Mouse (Mus musculus) CH12.LX (cell line): ENCODE data around the gene Ush1g. TPM values are rescaled to one million over a fixed set of nuclear protein-coding genes. Genes with fewer than 3 reads are reported as not detected.

ENCODE experiments used
- DNase-seq: peaks from one replicate; pipeline ENCODE4 v3.0.0-alpha.2; 2013; ENCODE audit errors: extremely low read depth
- H3K27ac ChIP-seq: 2 replicates; pipeline ENCODE4 v1.5.1; 2012; ENCODE audit warnings: low read depth, mild to moderate bottlenecking, control low read depth, moderate library complexity; ENCODE audit not compliant: insufficient read depth
- H3K27me3 ChIP-seq: replicated peaks from 2 replicates; pipeline ENCODE3; 2012; ENCODE audit warnings: inconsistent platforms
- H3K36me3 ChIP-seq, 2 experiments: replicated peaks in 1 of 2; 2 replicates each; pipeline versions ENCODE3 to v1.6.1; 2012; ENCODE audit warnings: inconsistent platforms in 1 of 2, low read length in 1 of 2, mild to moderate bottlenecking in 1 of 2, mixed read lengths in 1 of 2, moderate library complexity in 1 of 2; ENCODE audit not compliant: control insufficient read depth in 1 of 2, insufficient read depth in 1 of 2
- H3K4me1 ChIP-seq, 2 experiments: 2 replicates each; pipeline ENCODE4 v1.6.1; 2012; ENCODE audit warnings: inconsistent platforms in 1 of 2, moderate library complexity in 1 of 2; ENCODE audit not compliant: insufficient read depth in 2 of 2, control insufficient read depth in 1 of 2
- H3K4me2 ChIP-seq: 2 replicates; pipeline ENCODE4 v1.6.1; 2012; ENCODE audit warnings: low read depth, mild to moderate bottlenecking, control low read depth; ENCODE audit not compliant: poor library complexity, insufficient read depth, severe bottlenecking
- H3K4me3 ChIP-seq, 3 experiments: fragments of 150-350 bp in 1 of 3; sonication (generic) in 1 of 3; replicated peaks in 1 of 3; 2 replicates each; pipeline versions ENCODE3 to v1.5.1; 2011 to 2012; ENCODE audit warnings: low read depth in 2 of 3, low read length in 2 of 3, mild to moderate bottlenecking in 2 of 3, moderate library complexity in 2 of 3, control low read depth in 1 of 3, improper control_type of control experiment in 1 of 3, inconsistent platforms in 1 of 3, mixed read lengths in 1 of 3; ENCODE audit not compliant: poor library complexity in 1 of 3
- H3K79me2 ChIP-seq: replicated peaks from 2 replicates; pipeline ENCODE4 v1.6.1; 2012; ENCODE audit warnings: mild to moderate bottlenecking, moderate library complexity; ENCODE audit not compliant: control insufficient read depth, poor library complexity, insufficient read depth, severe bottlenecking; ENCODE audit errors: extremely low read depth
- H3K9ac ChIP-seq: 2 replicates; pipeline ENCODE4 v1.6.1; 2012; ENCODE audit warnings: low read depth, mild to moderate bottlenecking, control low read depth, moderate library complexity; ENCODE audit not compliant: insufficient read depth
- H3K9me3 ChIP-seq: replicated peaks from 2 replicates; pipeline ENCODE3; 2012; ENCODE audit warnings: low read length, inconsistent platforms, mixed read lengths
- BHLHE40 ChIP-seq: IDR thresholded peaks from 2 replicates; pipeline ENCODE4 v1.6.1; 2011; ENCODE audit warnings: mild to moderate bottlenecking, low read depth, low read length, improper control_type of control experiment
- CHD1 ChIP-seq: IDR thresholded peaks from 2 replicates; pipeline ENCODE4 v1.6.1; 2012; ENCODE audit warnings: low read depth, low read length, improper control_type of control experiment, inconsistent platforms
- CHD2 ChIP-seq: IDR thresholded peaks from 2 replicates; pipeline ENCODE4 v1.6.1; 2011; ENCODE audit warnings: low read length, improper control_type of control experiment
- CTCF ChIP-seq, 2 experiments: IDR thresholded peaks in 1 of 2; conservative IDR thresholded peaks in 1 of 2; 2 replicates each; pipeline ENCODE4 v1.5.1; 2011 to 2012; ENCODE audit warnings: low read depth in 2 of 2, low read length in 2 of 2, improper control_type of control experiment in 1 of 2, inconsistent platforms in 1 of 2, mild to moderate bottlenecking in 1 of 2, moderate library complexity in 1 of 2
- E2F4 ChIP-seq: IDR thresholded peaks from 2 replicates; pipeline ENCODE4 v1.6.1; 2011; ENCODE audit warnings: low read depth, low read length, improper control_type of control experiment; ENCODE audit not compliant: insufficient replicate concordance
- EP300 ChIP-seq: IDR thresholded peaks from 2 replicates; pipeline ENCODE4 v1.6.1; 2011; ENCODE audit warnings: low read length, improper control_type of control experiment
- JUND ChIP-seq: conservative IDR thresholded peaks from 2 replicates; pipeline ENCODE4 v1.6.1; 2011; ENCODE audit warnings: low read depth, low read length, improper control_type of control experiment
- MAFK ChIP-seq: IDR thresholded peaks from 2 replicates; pipeline ENCODE4 v1.6.1; 2011; ENCODE audit warnings: low read length, improper control_type of control experiment; ENCODE audit not compliant: insufficient replicate concordance
- MAX ChIP-seq: IDR thresholded peaks from 2 replicates; pipeline ENCODE4 v1.6.1; 2011; ENCODE audit warnings: low read length, improper control_type of control experiment
- MEF2A ChIP-seq: IDR thresholded peaks from 2 replicates; pipeline ENCODE4 v1.6.1; 2014; ENCODE audit warnings: low read depth, mild to moderate bottlenecking, inconsistent platforms, low read length, improper control_type of control experiment, borderline replicate concordance
- MXI1 ChIP-seq: IDR thresholded peaks from 2 replicates; pipeline ENCODE4 v1.6.1; 2011; ENCODE audit warnings: mild to moderate bottlenecking, low read depth, low read length, improper control_type of control experiment
- NELFE ChIP-seq: IDR thresholded peaks from 2 replicates; pipeline ENCODE4 v1.6.1; 2011; ENCODE audit warnings: low read depth, low read length, improper control_type of control experiment
- NRF1 ChIP-seq: IDR thresholded peaks from 2 replicates; pipeline ENCODE4 v1.6.1; 2014; ENCODE audit warnings: low read depth, mild to moderate bottlenecking, inconsistent platforms, low read length, improper control_type of control experiment, moderate library complexity
- PAX5 ChIP-seq: IDR thresholded peaks from 2 replicates; pipeline ENCODE4 v1.6.1; 2012; ENCODE audit warnings: low read length, inconsistent platforms, mixed read lengths
- POLR2A ChIP-seq: IDR thresholded peaks from 2 replicates; pipeline ENCODE4 v1.6.1; 2011; ENCODE audit warnings: low read depth, mild to moderate bottlenecking, improper control_type of control experiment, low read length
- RCOR1 ChIP-seq: conservative IDR thresholded peaks from 2 replicates; pipeline ENCODE4 v1.6.1; 2012; ENCODE audit warnings: low read depth, mild to moderate bottlenecking, inconsistent platforms, low read length, improper control_type of control experiment
- SMC3 ChIP-seq: IDR thresholded peaks from 2 replicates; pipeline ENCODE4 v1.6.1; 2011; ENCODE audit warnings: low read depth, low read length, improper control_type of control experiment
- TCF12 ChIP-seq: IDR thresholded peaks from 2 replicates; pipeline ENCODE4 v1.6.1; 2014; ENCODE audit warnings: low read depth, mild to moderate bottlenecking, inconsistent platforms, low read length, improper control_type of control experiment
- ZKSCAN1 ChIP-seq: IDR thresholded peaks from 2 replicates; pipeline ENCODE4 v1.6.1; 2012; ENCODE audit warnings: low read depth, inconsistent platforms, low read length, improper control_type of control experiment, borderline replicate concordance
- ZNF384 ChIP-seq: IDR thresholded peaks from 2 replicates; pipeline ENCODE4 v1.6.1; 2012; ENCODE audit warnings: low read depth, low read length, improper control_type of control experiment, inconsistent platforms
- dilution Hi-C: fragments of 300-500 bp; cut with MboI; formaldehyde crosslinking; loops from 2 replicates; pipeline ENCODE4 v1.14.3; 2020; ENCODE audit warnings: low sequenced_read_pairs; ENCODE audit not compliant: extremely low pct_unique_long_range_greater_than_20kb, extremely low pct_ligation_motif_present
- in situ Hi-C: fragments of 300-500 bp; cut with MboI; formaldehyde crosslinking; loops from 3 replicates; pipeline ENCODE4 v1.14.3; 2019; ENCODE audit warnings: low sequenced_read_pairs, low pct_ligation_motif_present, low pct_unique_long_range_greater_than_20kb, mixed read lengths
- polyA plus RNA-seq: library from polyadenylated mRNA; unstranded; fragments of >175 nt; gene quantifications from 2 replicates; pipeline ENCODE4 v1.2.1, GENCODE M21; 2012; ENCODE audit warnings: low read depth; ENCODE audit not compliant: insufficient read length
- total RNA-seq, 2 experiments: library from RNA; depleted of rRNA; stranded (reverse); fragments of 300-350 nt in 1 of 2; fragments of >200 nt in 1 of 2; gene quantifications; 2 replicates each; pipeline ENCODE4 v1.2.3; 2012 to 2014

Gene Ush1g
- total and polyA plus RNA-seq, 3 experiments = 0.42 TPM; not detected in 2

- Histone ChIP-seq H3K79me2 (no peaks in the 10 kb centered on the region), H3K36me3 (peaks cover 0 to 7% of the 10 kb centered on the region in 2 experiments), H3K9me3 (no peaks in the 10 kb centered on the region), H3K9ac (no peak overlapping the region), H3K27ac (no peak overlapping the region), H3K4me3 (no peak overlapping the region), H3K27me3 (no peaks in the 10 kb centered on the region), H3K4me1 (peaks cover 0 to 24% of the 10 kb centered on the region in 2 experiments; a peak in 2 of 4 replicates), H3K4me2 (no peak overlapping the region)
- DNase-seq = no peak
- no peak for TF ChIP-seq E2F4
- TF ChIP-seq CHD2 = no peak
- no peak for TF ChIP-seq MEF2A
- no peak for TF ChIP-seq MAX
- no peak for TF ChIP-seq JUND
- TF ChIP-seq CTCF (conservative IDR thresholded peaks at IDR 0.05 in 1 of 2, IDR thresholded peaks at IDR 0.05 in 1 of 2; ENCODE audit: low read depth in 2 of 2, low read length in 2 of 2) = no peak
- no peak for TF ChIP-seq PAX5
- no peak for TF ChIP-seq BHLHE40
- no peak for TF ChIP-seq MXI1
- TF ChIP-seq NRF1 = no peak
- no peak for TF ChIP-seq CHD1
- no peak for TF ChIP-seq ZNF384
- no peak for TF ChIP-seq ZKSCAN1
- TF ChIP-seq MAFK = no peak
- no peak for TF ChIP-seq SMC3
- dilution Hi-C loops = no loop called here
- in situ Hi-C loops = no loop called here
Measured at GRCm38 (mm10) chr11:115283486-115283765, 38.4 kb downstream of the Ush1g start.

GRCm38 (mm10) chr11:115282723-115283485 is 38.9 kb downstream of the Ush1g start:
- H3K27ac ChIP-seq = no peak overlapping the region
- no peak overlapping the region for H3K9ac ChIP-seq
- in situ Hi-C loops = no loop called here
- H3K4me2 ChIP-seq = no peak overlapping the region
- peaks cover 0 to 7% of the 10 kb centered on the region in 2 experiments for H3K36me3 ChIP-seq
- TF ChIP-seq RCOR1 (no peak), MXI1 (no peak), MAX (no peak), NELFE (no peak), TCF12 (no peak), NRF1 (no peak), POLR2A (no peak), EP300 (no peak)
- TF ChIP-seq, all 38 proteins: peak for 0
- DNase-seq = no peak
- Histone ChIP-seq H3K4me1 (peaks cover 2 to 29% of the 10 kb centered on the region in 2 experiments), H3K4me3 (no peak overlapping the region), H3K27me3 (no peaks in the 10 kb centered on the region), H3K9me3 (no peaks in the 10 kb centered on the region), H3K79me2 (no peaks in the 10 kb centered on the region)
- dilution Hi-C loops = no loop called here
